Mouse (Mus musculus): Measurements from ENCODE around the gene Gm13283. TPM values are rescaled to one million over a fixed set of nuclear protein-coding genes. Genes with fewer than 3 reads are reported as not detected.
A peak's percentile ranks its signal among the peaks of the same experiment; 100 is the strongest.
"Not testable (repeated sequence)": the region's sequence is repeated elsewhere in the genome, so short reads cannot be mapped to it uniquely, and the experiment has no call there.

Gene Gm13283
- 0.27 and 0.33 TPM in 2 replicates for polyA plus RNA-seq (2014; fragmentation: Nextera tagmentation; extraction: Ambion mirVana)

GRCm38 (mm10) chr4:88759610-88760268 is at the start of gene Gm13283:
Gene Gm13283, plus strand, starts transcription at chr4:88760119.
- H3K27ac ChIP-seq (ENCODE audit: low read depth), result peak within 1 kb of the TSS; percentile 50; the same call in 1 of the 2 replicates
- DNase-seq; ATAC-seq (ENCODE audit: insufficient read depth); H3K36me3 ChIP-seq (ENCODE audit: insufficient read depth); H3K27me3 ChIP-seq (ENCODE audit: insufficient read depth, low read length); H3K4me1 ChIP-seq (ENCODE audit: insufficient read depth); H3K9me3 ChIP-seq (ENCODE audit: low read depth, low read length); H3K9ac ChIP-seq: not testable (repeated sequence)
- WGBS, result 19% methylated on average over 8 of the region's 14 CpGs
- H3K4me3 ChIP-seq (ENCODE audit: low read depth, low read length), result peak within 1 kb of the TSS; percentile 22; the same call in 1 of the 2 replicates
- peak within 1 kb of the TSS; percentile 48; the same call in 1 of the 2 replicates for H3K4me2 ChIP-seq

GRCm38 (mm10) chr4:88714281-88714680 is 45.6 kb upstream of the Gm13283 start:
- DNase-seq (no peak), ATAC-seq (ENCODE audit: insufficient read depth) (no peak)
- Histone ChIP-seq H3K27me3 (ENCODE audit: insufficient read depth, low read length) (no peaks in the 10 kb centered on the region), H3K9me3 (ENCODE audit: low read depth, low read length) (no peaks in the 10 kb centered on the region), H3K4me3 (ENCODE audit: low read depth, low read length) (no peak overlapping the region), H3K4me1 (ENCODE audit: insufficient read depth) (0 out of 2 replicates have a peak, but pooled peaks cover 4% of the 10 kb centered on the region), H3K9ac (no peak overlapping the region), H3K27ac (ENCODE audit: low read depth) (no peak overlapping the region), H3K36me3 (ENCODE audit: insufficient read depth) (peaks cover 42% of the 10 kb centered on the region), H3K4me2 (no peak overlapping the region)
- WGBS, result 74% methylated on average over 1 of the region's 1 CpGs
- TF ChIP-seq CTCF (IDR thresholded peaks at IDR 0.05; ENCODE audit: low read depth), result no peak

GRCm38 (mm10) chr4:88715059-88715458 is 44.9 kb upstream of the Gm13283 start:
- peaks cover 6% of the 10 kb centered on the region for H3K4me1 ChIP-seq (ENCODE audit: insufficient read depth)
- H3K36me3 ChIP-seq (ENCODE audit: insufficient read depth), result peaks cover 47% of the 10 kb centered on the region
- no peak overlapping the region for H3K4me3 ChIP-seq (ENCODE audit: low read depth, low read length)
- H3K9ac ChIP-seq, result no peak overlapping the region
- no peak for TF ChIP-seq CTCF (IDR thresholded peaks at IDR 0.05; ENCODE audit: low read depth)
- DNase-seq, result peak; percentile 48
- H3K27ac ChIP-seq (ENCODE audit: low read depth), result no peak overlapping the region
- no peak overlapping the region for H3K4me2 ChIP-seq
- no peaks in the 10 kb centered on the region for H3K27me3 ChIP-seq (ENCODE audit: insufficient read depth, low read length)
- ATAC-seq (ENCODE audit: insufficient read depth), result no peak
- H3K9me3 ChIP-seq (ENCODE audit: low read depth, low read length), result no peaks in the 10 kb centered on the region

- no peak for ATAC-seq (ENCODE audit: insufficient read depth)
- H3K36me3 ChIP-seq (ENCODE audit: insufficient read depth), result peaks cover 50% of the 10 kb centered on the region
- WGBS, result 31% methylated on average over 1 of the region's 1 CpGs
These were observed 41.2 kb upstream of the Gm13283 start for GRCm38 (mm10) chr4:88718715-88719114.

GRCm38 (mm10) chr4:88721791-88722721 is 37.9 kb upstream of the Gm13283 start, which contains the start of the genes Gm26566 and Klhl9:
Gene Gm26566, plus strand, starts transcription at chr4:88721805.
Gene Klhl9, minus strand, starts transcription at chr4:88722465.
- peak; percentile 96 for ATAC-seq (ENCODE audit: insufficient read depth)
- no peaks in the 10 kb centered on the region for H3K27me3 ChIP-seq (ENCODE audit: insufficient read depth, low read length)
- peak within 1 kb of the TSS; percentile 86 for H3K4me2 ChIP-seq
- H3K27ac ChIP-seq (ENCODE audit: low read depth), result peak within 1 kb of the TSS; percentile 98
- under 1% methylated on average over 77 of the region's 82 CpGs for WGBS
- peak; percentile 98 for DNase-seq
- H3K9me3 ChIP-seq (ENCODE audit: low read depth, low read length), result no peaks in the 10 kb centered on the region
- no peak for TF ChIP-seq CTCF (IDR thresholded peaks at IDR 0.05; ENCODE audit: low read depth)
- peaks cover 16% of the 10 kb centered on the region for H3K4me1 ChIP-seq (ENCODE audit: insufficient read depth)
- peaks cover 29% of the 10 kb centered on the region for H3K36me3 ChIP-seq (ENCODE audit: insufficient read depth)
- H3K9ac ChIP-seq, result peak within 1 kb of the TSS; percentile 99
- peak within 1 kb of the TSS; percentile 93 for H3K4me3 ChIP-seq (ENCODE audit: low read depth, low read length)

More at GRCm38 (mm10) chr4:88718715-88719114, 41.2 kb upstream of the Gm13283 start:
- peak; percentile 39 for DNase-seq
- no peak for TF ChIP-seq CTCF (IDR thresholded peaks at IDR 0.05; ENCODE audit: low read depth)
- Histone ChIP-seq H3K9ac (peak overlapping the region; percentile 17), H3K27me3 (ENCODE audit: insufficient read depth, low read length) (no peaks in the 10 kb centered on the region), H3K4me1 (ENCODE audit: insufficient read depth) (peaks cover 16% of the 10 kb centered on the region), H3K4me2 (peak overlapping the region; percentile 68), H3K4me3 (ENCODE audit: low read depth, low read length) (peak overlapping the region; percentile 93), H3K27ac (ENCODE audit: low read depth) (no peak overlapping the region), H3K9me3 (ENCODE audit: low read depth, low read length) (no peaks in the 10 kb centered on the region)

- ATAC-seq (ENCODE audit: insufficient read depth) (no peak), DNase-seq (peak; percentile 66)
- Histone ChIP-seq H3K4me3 (ENCODE audit: low read depth, low read length) (no peak overlapping the region), H3K9me3 (ENCODE audit: low read depth, low read length) (no peaks in the 10 kb centered on the region), H3K4me2 (peak overlapping the region; percentile 86), H3K9ac (no peak overlapping the region), H3K36me3 (ENCODE audit: insufficient read depth) (peaks cover 20% of the 10 kb centered on the region), H3K4me1 (ENCODE audit: insufficient read depth) (peaks cover 16% of the 10 kb centered on the region), H3K27ac (ENCODE audit: low read depth) (peak overlapping the region; percentile 98), H3K27me3 (ENCODE audit: insufficient read depth, low read length) (no peaks in the 10 kb centered on the region)
- TF ChIP-seq CTCF (IDR thresholded peaks at IDR 0.05; ENCODE audit: low read depth), result no peak
- WGBS, result 46% methylated on average over 8 of the region's 8 CpGs
These were observed 36.3 kb upstream of the Gm13283 start for GRCm38 (mm10) chr4:88723497-88724090.
